In genomic region chr4:109089171-109089570, GRCm38 (mm10) we compare ENCODE assay signal across 22 mouse cellular contexts.
DNase-seq lines count a peak whose midpoint lies in the region; ATAC-seq lines count a peak whose summit lies in the region.
"Had no signal": no experiment of that assay in that cellular context is flagged by ENCODE, and none has a peak within 500 bp of the region (broad histone marks: within the 10 kb centered on the region; RNA-seq: fewer than 3 reads in every experiment).

No protein-coding gene starts in this region.

- H3K27me3 ChIP-seq in forebrain, embryonic 16.5 days (replicated peaks; ENCODE audit: control insufficient read depth, insufficient read depth, low read length): no peaks in the 10 kb centered on the region
- H3K27me3 ChIP-seq: embryonic facial prominence, embryonic 13.5 days; forebrain, embryonic 12.5 days; hindbrain, embryonic 12.5 days had no signal

- DNase-seq in adrenal gland, adult (ENCODE audit: inconsistent age in 2 of 2, low spot score in 1 of 2): peak; percentile 59 to 90
- DNase-seq in adrenal gland, postnatal 4 days (ENCODE audit: low spot score in 2 of 2): no peak
- DNase-seq in cerebellum, postnatal 14 days: peak; percentile 29 to 41
- DNase-seq in cerebellum, adult 9-11 months: no peak
- DNase-seq in adrenal gland, postnatal 10 days: peak; percentile 65
- peak; percentile 38 for DNase-seq in brain, adult 2 months (ENCODE audit: low read depth, low spot score)
- DNase-seq: B cell, adult 2 months; forebrain, postnatal 0 days; gastrocnemius, postnatal 36 days; heart, adult 11 months; heart, postnatal 10 days; heart, postnatal 4 days; kidney, adult 8-10 months had no signal

- H3K9ac ChIP-seq in forebrain, embryonic 16.5 days (replicated peaks; ENCODE audit: low read depth, low read length): no peak overlapping the region
- H3K9ac ChIP-seq: embryonic facial prominence, embryonic 13.5 days; forebrain, embryonic 12.5 days; forebrain, postnatal 0 days; hindbrain, embryonic 12.5 days had no signal

- peaks cover 3% of the 10 kb centered on the region for H3K4me1 ChIP-seq in forebrain, embryonic 16.5 days (replicated peaks; ENCODE audit: control insufficient read depth, insufficient read depth, low read length)
- H3K4me1 ChIP-seq: forebrain, embryonic 12.5 days; hindbrain, embryonic 12.5 days had no signal

- H3K27ac ChIP-seq in forebrain, embryonic 16.5 days (ENCODE audit: low read length): no peak overlapping the region
- H3K27ac ChIP-seq: embryonic facial prominence, embryonic 13.5 days; forebrain, embryonic 12.5 days; hindbrain, embryonic 12.5 days had no signal

- no peak for ATAC-seq in forebrain, embryonic 16.5 days
- ATAC-seq: CD4-positive, CD25-positive, alpha-beta regulatory T cell, adult 4 months; forebrain, postnatal 0 days; hindbrain, embryonic 16.5 days; inflammation-experienced regulatory T-cells, adult 6 months; intestine, postnatal 0 days had no signal

- no peak overlapping the region for H3K4me2 ChIP-seq in forebrain, embryonic 16.5 days (ENCODE audit: low read length)
- H3K4me2 ChIP-seq: embryonic facial prominence, embryonic 13.5 days; forebrain, embryonic 12.5 days; hindbrain, embryonic 12.5 days had no signal

- H3K4me3 ChIP-seq in forebrain, embryonic 16.5 days (replicated peaks; ENCODE audit: low read length): no peak overlapping the region
- H3K4me3 ChIP-seq: embryonic facial prominence, embryonic 13.5 days; forebrain, embryonic 12.5 days; hindbrain, embryonic 12.5 days had no signal

- H3K36me3 ChIP-seq in forebrain, embryonic 16.5 days (ENCODE audit: control insufficient read depth, insufficient read depth): no peaks in the 10 kb centered on the region
- H3K36me3 ChIP-seq: forebrain, embryonic 12.5 days had no signal

- H3K9me3 ChIP-seq in forebrain, embryonic 16.5 days (ENCODE audit: control insufficient read depth, low read length): no peaks in the 10 kb centered on the region
- H3K9me3 ChIP-seq: embryonic facial prominence, embryonic 13.5 days; forebrain, embryonic 12.5 days; G1E; hindbrain, embryonic 12.5 days had no signal

- 81% methylated on average over 5 of the region's 5 CpGs for WGBS in forebrain, embryonic 16.5 days

Comparison
In these comparisons a context has a peak if more than half of its experiments do, and no peak if none do; other contexts are left out.
1. DNase-seq: peak in adrenal gland, adult (2 of 2), cerebellum, postnatal 14 days (2 of 2), adrenal gland, postnatal 10 days (single experiment) and brain, adult 2 months (single experiment); none in adrenal gland, postnatal 4 days (0 of 2) and cerebellum, adult 9-11 months (single experiment).